Mouse (Mus musculus) lung, postnatal 4 days (tissue): Measurements from ENCODE around the gene Prl7d1.
"Not testable (repeated sequence)": the region's sequence is repeated elsewhere in the genome, so short reads cannot be mapped to it uniquely, and the experiment has no call there.

Experiments used
- DNase-seq, 2 experiments: peaks; one replicate each; pipeline ENCODE4 v3.0.0; 2021

The Prl7d1 gene

DNA sequence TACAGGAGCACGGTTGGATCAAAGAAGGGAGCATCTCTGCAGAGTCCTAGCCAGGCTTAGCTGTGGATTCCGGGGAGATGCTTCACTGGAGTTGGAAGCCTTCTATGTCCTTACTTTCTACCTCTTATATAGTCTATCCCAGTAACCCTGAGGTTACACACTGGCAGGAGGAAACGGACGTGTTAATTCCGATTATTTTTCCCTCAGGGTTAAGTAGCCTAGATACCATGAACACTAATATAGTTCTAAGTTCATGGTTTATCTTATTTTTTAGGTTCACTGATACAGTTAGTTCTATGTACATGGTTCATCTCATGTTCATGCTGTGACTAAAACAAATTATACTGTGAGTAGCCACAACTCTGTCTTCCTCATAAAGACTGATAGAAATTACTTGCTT is at the start of gene Prl7d1:
Gene Prl7d1, minus strand, starts transcription at position 101 of the 400 bp plus-strand sequence.
- DNase-seq, result no peak

DNA sequence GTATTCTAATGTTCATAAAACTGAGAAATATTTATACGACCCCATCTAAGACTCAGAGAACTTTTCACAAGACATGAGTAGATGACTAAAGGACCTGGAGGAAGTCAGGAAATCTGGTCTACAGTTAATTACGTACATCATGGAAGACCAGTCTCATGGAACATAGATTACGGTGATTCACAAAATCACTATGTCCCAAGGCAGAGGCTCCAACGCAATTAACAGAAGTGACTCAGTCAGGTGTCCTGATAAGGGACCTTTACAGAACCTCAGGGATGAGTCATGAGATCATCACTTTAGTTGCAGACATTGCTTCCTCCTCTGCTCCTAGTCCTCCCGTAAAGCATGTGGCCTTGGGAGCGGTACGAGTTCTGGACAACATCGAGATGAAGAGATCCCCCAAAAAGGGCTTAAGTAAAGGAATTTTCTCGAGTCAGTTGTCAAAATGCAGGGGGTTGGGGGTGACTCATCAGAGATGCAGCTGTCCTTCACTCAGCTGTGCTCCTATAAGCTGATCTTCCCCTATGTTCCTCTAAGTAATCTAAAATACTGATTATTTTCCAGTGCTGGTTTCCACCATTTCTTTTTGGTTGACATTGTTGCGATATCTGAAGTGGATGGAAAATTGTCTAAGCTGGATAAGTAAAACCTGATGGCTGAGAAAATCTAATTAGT is 18.1 kb upstream of the Prl7d1 start:
- no peak for DNase-seq

DNA sequence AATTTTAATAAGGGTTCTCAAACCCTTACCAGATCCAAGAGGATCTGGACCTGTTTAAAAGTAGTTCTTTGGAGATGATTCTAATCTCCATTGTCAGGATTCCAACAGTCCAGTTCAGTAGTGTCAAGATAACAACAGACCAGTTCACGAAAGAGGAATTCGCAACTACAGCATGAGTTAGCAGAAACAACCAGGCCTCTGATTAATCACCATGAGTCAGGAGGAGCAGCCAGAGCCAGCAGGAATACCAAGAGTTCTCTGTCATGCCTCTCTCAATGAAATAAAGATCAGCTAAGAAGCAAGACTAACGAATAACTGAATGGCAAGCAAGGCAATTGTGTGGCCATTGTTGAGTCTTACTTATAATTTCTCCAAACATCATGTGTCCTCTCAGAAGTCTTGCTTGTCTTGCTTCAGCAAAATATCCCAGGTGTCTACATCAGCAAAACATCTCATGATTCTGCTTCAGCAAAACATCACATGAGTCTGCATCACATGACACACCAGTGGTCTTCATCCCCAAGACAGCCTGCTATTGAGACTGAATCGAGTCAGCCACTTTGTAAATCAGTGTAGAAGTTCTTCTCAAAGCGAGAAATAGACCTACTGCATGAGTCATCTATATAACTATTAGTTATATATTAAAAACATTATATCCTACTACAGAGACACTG is 13.9 kb upstream of the Prl7d1 start:
- not testable (repeated sequence) for DNase-seq

DNA sequence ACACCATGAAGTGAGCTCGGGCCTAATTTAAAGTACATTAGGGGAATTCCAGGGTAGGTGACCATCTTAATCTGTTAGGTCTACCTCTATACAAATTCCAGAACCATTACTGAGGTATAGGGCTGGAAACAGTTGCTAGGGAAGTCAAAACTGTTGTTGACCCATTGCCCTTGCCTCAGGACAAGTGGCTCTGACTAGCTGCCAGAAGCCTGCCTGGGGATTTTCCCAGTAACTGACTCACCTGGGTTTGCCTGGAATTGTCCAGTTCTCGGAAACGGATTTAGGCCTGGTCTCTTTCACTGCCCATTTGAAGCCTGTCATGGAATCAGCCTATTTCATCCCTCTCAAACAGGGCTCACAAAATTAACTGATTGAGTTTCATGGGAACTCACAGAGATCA is 8.5 kb upstream of the Prl7d1 start:
- DNase-seq, result not testable (repeated sequence)

DNA sequence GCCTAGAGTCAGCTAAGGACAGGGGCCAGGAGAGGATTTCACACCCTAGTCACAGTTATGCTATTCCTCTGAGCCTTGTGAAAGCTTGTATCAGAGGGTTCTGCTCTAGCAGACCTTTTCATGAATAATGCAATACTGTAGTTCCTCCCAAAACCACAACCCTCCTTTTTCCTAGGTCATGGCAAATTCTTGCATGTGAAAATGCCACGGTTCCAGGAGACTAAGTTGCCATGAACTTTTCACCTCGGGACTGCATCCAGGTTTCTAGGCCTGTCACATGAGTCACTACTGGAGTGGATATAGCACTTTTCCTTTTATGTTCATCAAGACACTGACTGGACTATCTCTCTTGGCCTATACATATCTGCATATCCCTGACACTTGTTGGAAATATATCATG is 10.0 kb downstream of the Prl7d1 start:
- no peak for DNase-seq

GRCm38 (mm10) chr13:27667936-27668335 is 48.6 kb downstream of the Prl7d1 start, which contains the start of gene Prl7a2:
TSS of gene Prl7a2 (minus strand) at chr13:27668036.
- no peak for DNase-seq

- DNase-seq, result no peak
Measured at GRCm38 (mm10) chr13:27660747-27661146, 55.8 kb downstream of the Prl7d1 start.
